Mouse (Mus musculus) E14TG2a.4 (cell line): ENCODE measurements at regions not wholly inside any gene's neighbourhood (a gene's known extent, or its start where the extent isn't known, plus 50 kb on each side); places are given as distances from the start of the nearest gene placed in this dataset.

Experiments used
- H3K27me3 ChIP-seq: 2 replicates; pipeline ENCODE4 v1.6.1; 2014; ENCODE audit warnings: low read length, control low read depth; ENCODE audit not compliant: insufficient read depth
- H3K36me3 ChIP-seq: 2 replicates; pipeline ENCODE4 v1.6.1; 2014; ENCODE audit warnings: low read length, control low read depth; ENCODE audit not compliant: insufficient read depth
- H3K4me1 ChIP-seq: replicated peaks from 2 replicates; pipeline ENCODE4 v1.6.1; 2014; ENCODE audit warnings: low read depth, low read length, control low read depth
- H3K4me3 ChIP-seq: replicated peaks from 2 replicates; pipeline ENCODE4 v1.5.1; 2014; ENCODE audit warnings: mild to moderate bottlenecking, low read length
- H3K9me3 ChIP-seq: 2 replicates; pipeline ENCODE4 v1.6.1; 2014; ENCODE audit warnings: low read length, control low read depth
- CTCF ChIP-seq: conservative IDR thresholded peaks from 2 replicates; pipeline ENCODE4 v1.5.1; 2014; ENCODE audit warnings: low read length
- NANOG ChIP-seq: IDR thresholded peaks from 2 replicates; pipeline ENCODE4 v1.6.1; 2014; ENCODE audit warnings: borderline replicate concordance, low read length, mixed read lengths
- POU5F1 ChIP-seq: IDR thresholded peaks from 2 replicates; pipeline ENCODE4 v1.6.1; 2014; ENCODE audit warnings: low read length, borderline replicate concordance

- Histone ChIP-seq H3K4me1 (peaks cover 13% of the 10 kb centered on the region), H3K27me3 (peaks cover 25% of the 10 kb centered on the region), H3K9me3 (peaks cover 4% of the 10 kb centered on the region; the same call in 1 of the 2 replicates), H3K36me3 (no peaks in the 10 kb centered on the region), H3K4me3 (no peak overlapping the region)
- TF ChIP-seq POU5F1 (no peak), NANOG (no peak), CTCF (no peak)
These were observed 499.7 kb upstream of the Adam5 start for GRCm38 (mm10) chr8:25323643-25324420.

- Histone ChIP-seq H3K4me3 (no peak overlapping the region), H3K27me3 (0 out of 2 replicates have a peak, but pooled peaks cover 4% of the 10 kb centered on the region), H3K4me1 (no peaks in the 10 kb centered on the region), H3K36me3 (no peaks in the 10 kb centered on the region), H3K9me3 (peaks cover 4% of the 10 kb centered on the region; the same call in 1 of the 2 replicates)
- TF ChIP-seq NANOG (no peak), POU5F1 (no peak), CTCF (no peak)
These were observed 492.2 kb upstream of the Adam5 start for GRCm38 (mm10) chr8:25316383-25316782.

GRCm38 (mm10) chr8:25311811-25312533 is 487.8 kb upstream of the Adam5 start:
- Histone ChIP-seq H3K27me3 (peaks cover 6% of the 10 kb centered on the region), H3K36me3 (no peaks in the 10 kb centered on the region), H3K9me3 (no peaks in the 10 kb centered on the region), H3K4me1 (peaks cover 10% of the 10 kb centered on the region), H3K4me3 (no peak overlapping the region)
- TF ChIP-seq CTCF = no peak
- TF ChIP-seq POU5F1 = no peak
- TF ChIP-seq NANOG = no peak

GRCm38 (mm10) chr8:25307956-25308355 is 483.8 kb upstream of the Adam5 start:
- Histone ChIP-seq H3K9me3 (no peaks in the 10 kb centered on the region), H3K36me3 (no peaks in the 10 kb centered on the region), H3K4me1 (peaks cover 13% of the 10 kb centered on the region), H3K4me3 (peak overlapping the region; percentile 26; the same call in 1 of the 2 replicates), H3K27me3 (peaks cover 17% of the 10 kb centered on the region)
- TF ChIP-seq POU5F1 (no peak), CTCF (no peak), NANOG (no peak)

- H3K9me3 ChIP-seq = no peaks in the 10 kb centered on the region
- H3K27me3 ChIP-seq = peaks cover 17% of the 10 kb centered on the region
- no peaks in the 10 kb centered on the region for H3K36me3 ChIP-seq
- no peak for TF ChIP-seq CTCF
- TF ChIP-seq NANOG = no peak
- TF ChIP-seq POU5F1 = no peak
- H3K4me1 ChIP-seq = peaks cover 13% of the 10 kb centered on the region
- H3K4me3 ChIP-seq = peak overlapping the region; percentile 26; the same call in 1 of the 2 replicates
These were observed 483.3 kb upstream of the Adam5 start for GRCm38 (mm10) chr8:25307511-25307910.

GRCm38 (mm10) chr8:25306769-25307491 is 482.8 kb upstream of the Adam5 start:
- Histone ChIP-seq H3K4me3 (no peak overlapping the region), H3K27me3 (peaks cover 17% of the 10 kb centered on the region), H3K36me3 (no peaks in the 10 kb centered on the region), H3K9me3 (no peaks in the 10 kb centered on the region), H3K4me1 (peaks cover 13% of the 10 kb centered on the region)
- TF ChIP-seq POU5F1 (no peak), NANOG (no peak), CTCF (no peak)
